Mouse (Mus musculus) monocyte, adult 59 days (primary cell): ENCODE data around the gene Agpat3. TPM values are rescaled to one million over a fixed set of nuclear protein-coding genes. Genes with fewer than 3 reads are reported as not detected.

Experiments used
- total RNA-seq, 2 experiments: library from RNA; stranded (reverse); gene quantifications; one replicate each; pipeline ENCODE4 v1.2.4; 2023

The Agpat3 gene
- 10 to 100 TPM; 35.1 to 45.0 TPM for total RNA-seq

GRCm38 (mm10) chr10:78351887-78352665, at the start of gene Agpat3:
Agpat3 (minus strand) TSS chr10:78352489.

DNA sequence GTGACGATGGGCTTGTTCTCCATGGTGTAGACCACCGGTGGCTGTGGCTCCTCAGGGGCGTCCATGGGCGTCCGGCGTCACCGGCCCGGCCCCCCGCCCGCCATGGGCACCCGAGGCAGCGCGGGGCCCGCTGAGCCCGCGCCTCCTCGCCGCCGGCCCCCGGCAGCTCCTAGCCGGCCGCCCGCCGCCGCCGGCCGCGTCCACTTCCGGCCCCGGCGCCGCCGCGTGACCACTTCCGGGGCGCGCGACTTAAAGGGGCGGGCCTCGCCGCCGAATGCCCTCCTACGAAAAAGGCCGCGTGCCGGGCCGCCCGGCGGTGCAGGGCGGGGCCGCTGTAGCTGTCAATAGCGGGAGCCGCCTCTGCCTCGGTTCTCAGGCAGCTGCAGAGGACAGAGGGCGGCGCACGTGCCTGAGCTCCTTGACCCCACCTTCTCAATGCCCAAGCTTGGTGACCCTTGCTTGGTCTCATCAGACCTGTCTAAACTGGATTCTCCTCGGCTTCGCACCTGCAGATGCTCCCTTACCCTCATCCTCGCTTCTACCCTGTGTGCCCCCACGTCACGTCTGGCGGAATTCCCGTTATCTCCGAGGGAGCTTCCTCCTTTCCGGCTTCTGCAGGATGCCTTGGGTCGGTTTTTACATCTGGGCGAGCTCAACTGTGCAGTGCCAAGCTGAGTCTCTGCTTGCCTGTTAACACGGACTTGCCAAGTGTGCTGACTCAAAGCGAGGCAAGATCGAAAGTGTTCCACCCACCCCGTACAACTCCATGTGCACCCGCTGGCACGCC, 107.7 kb downstream of the Agpat3 start, which contains the start of gene Trappc10:
Gene Trappc10 (minus strand): TSS at position 204 of the 787 bp plus-strand sequence.

Other genes starting within 250 kb of the Agpat3 start
- 10 to 100 TPM; 27.1 to 27.9 TPM for gene D10Jhu81e, start 182.7 kb downstream of the Agpat3 start, total RNA-seq
- 10 to 100 TPM; 10.2 to 11.9 TPM for gene Pwp2, start 167.3 kb downstream of the Agpat3 start, total RNA-seq
- 10 to 100 TPM; 59.3 to 63.5 TPM for gene Trappc10, start 107.8 kb downstream of the Agpat3 start, total RNA-seq
- 100 to 1,000 TPM; 175 to 190 TPM for gene Rrp1, start 60.6 kb upstream of the Agpat3 start, total RNA-seq
- 100 to 1,000 TPM; 135 to 153 TPM for gene Cstb, start 73.2 kb upstream of the Agpat3 start, total RNA-seq
- gene Pdxk, start 112.5 kb upstream of the Agpat3 start, total RNA-seq: 10 to 100 TPM; 43.1 to 50.5 TPM
- gene Olfr1358, start 164.9 kb upstream of the Agpat3 start, total RNA-seq: not detected
- gene Ilvbl, start 221.9 kb upstream of the Agpat3 start, total RNA-seq: 10 to 100 TPM; 49.2 to 61.4 TPM
- gene Syde1, start 239.5 kb upstream of the Agpat3 start, total RNA-seq: under 1 TPM; 0.21 to 0.34 TPM